Mouse (Mus musculus) erythroblast, embryonic 14.5 days (primary cell): ENCODE data around the gene Dynlt1a.
"Not testable (repeated sequence)": the region's sequence is repeated elsewhere in the genome, so short reads cannot be mapped to it uniquely, and the experiment has no call there.

Source experiments
- GATA1 ChIP-seq: IDR thresholded peaks from 2 replicates; pipeline ENCODE4 v1.6.1; 2012; ENCODE audit warnings: low read length, inconsistent platforms, mixed read lengths
- TAL1 ChIP-seq: IDR thresholded peaks from 3 replicates; pipeline ENCODE4 v1.6.1; 2012; ENCODE audit warnings: low read length, inconsistent platforms, mixed read lengths

DNA sequence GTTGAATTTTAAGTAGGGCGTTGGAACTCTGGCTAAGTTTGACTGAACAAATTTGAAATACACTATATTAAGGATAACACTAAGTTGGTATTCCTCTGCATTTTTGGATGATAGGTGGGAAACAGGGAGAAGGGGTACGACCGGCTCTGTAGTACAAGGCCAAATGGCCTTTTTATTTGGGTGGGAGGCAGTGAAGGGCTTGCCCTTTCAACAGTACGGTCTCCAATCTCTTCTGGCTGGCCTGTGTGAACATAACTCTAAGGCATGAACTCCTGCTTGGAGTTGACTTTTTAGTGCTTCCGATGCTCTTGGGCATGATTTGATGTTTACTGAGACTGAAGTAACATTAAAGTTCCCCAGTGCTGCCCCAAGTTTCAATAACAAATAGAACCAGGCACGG, 8.2 kb upstream of the Dynlt1a start:
- TF ChIP-seq GATA1, TAL1: not testable (repeated sequence)
